ENCODE assay signal across 8 mouse cellular contexts in the genomic region with DNA sequence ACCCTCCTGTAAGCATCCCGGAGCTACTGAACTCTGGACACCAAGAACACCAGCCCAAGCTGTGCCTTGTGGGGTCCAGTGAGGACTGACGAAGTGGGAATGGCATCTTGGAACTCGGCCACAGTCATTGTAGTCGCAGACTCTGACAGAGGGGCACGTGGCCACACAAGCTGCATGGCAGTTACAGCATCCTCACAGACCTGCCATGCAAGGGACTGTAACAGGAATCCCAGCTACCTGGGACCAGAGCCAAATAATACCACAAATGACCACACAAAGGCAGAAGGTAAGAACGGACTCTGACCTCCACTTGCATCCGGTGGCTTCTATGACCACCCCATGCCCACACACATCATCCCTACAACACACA. TPM values are rescaled to one million over a fixed set of nuclear protein-coding genes. Genes with fewer than 3 reads are reported as not detected.
DNase-seq lines count a peak whose midpoint lies in the region; ATAC-seq and TF ChIP-seq lines count a peak whose summit lies in the region.
"Had no signal": no experiment of that assay in that cellular context is flagged by ENCODE, and none has a peak within 500 bp of the region (broad histone marks: within the 10 kb centered on the region; RNA-seq: fewer than 3 reads in every experiment).

No protein-coding gene starts in this region.

- H3K9ac ChIP-seq in kidney, embryonic 15.5 days = no peak overlapping the region
- no peak overlapping the region for H3K9ac ChIP-seq in CH12.LX (ENCODE audit: insufficient read depth, low read depth)
- no peak overlapping the region for H3K9ac ChIP-seq in lung, postnatal 0 days (replicated peaks; ENCODE audit: low read depth)

- no peaks in the 10 kb centered on the region for H3K9me3 ChIP-seq in kidney, embryonic 15.5 days (replicated peaks)
- no peaks in the 10 kb centered on the region for H3K9me3 ChIP-seq in CH12.LX (replicated peaks; ENCODE audit: low read length)
- H3K9me3 ChIP-seq in lung, postnatal 0 days (ENCODE audit: low read length) = no peaks in the 10 kb centered on the region

- no peak overlapping the region for H3K4me3 ChIP-seq in kidney, embryonic 15.5 days (replicated peaks)
- peak overlapping the region in 1 of 3 experiments; percentile 31 for H3K4me3 ChIP-seq in CH12.LX (replicated peaks in 1 of 3; ENCODE audit: low read depth in 2 of 3, low read length in 2 of 3, poor library complexity in 1 of 3)
- no peak overlapping the region for H3K4me3 ChIP-seq in lung, postnatal 0 days (ENCODE audit: low read depth, low read length)

- peaks cover 20% of the 10 kb centered on the region for H3K4me1 ChIP-seq in kidney, embryonic 15.5 days
- H3K4me1 ChIP-seq in CH12.LX (ENCODE audit: control insufficient read depth in 1 of 2, insufficient read depth in 2 of 2) = peaks cover 17 to 44% of the 10 kb centered on the region in 2 experiments
- peaks cover 9% of the 10 kb centered on the region; the same call in 1 of the 2 replicates for H3K4me1 ChIP-seq in lung, postnatal 0 days (ENCODE audit: insufficient read depth, low read depth, low read length)

- no peak for TF ChIP-seq EP300 in CH12.LX (IDR thresholded peaks at IDR 0.05; ENCODE audit: low read length)
- TF ChIP-seq EP300 in lung, postnatal 0 days (IDR thresholded peaks at IDR 0.05) = no peak

- H3K27ac ChIP-seq in kidney, embryonic 15.5 days = peak overlapping the region; percentile 43; the same call in 1 of the 2 replicates
- H3K27ac ChIP-seq in CH12.LX (ENCODE audit: insufficient read depth, low read depth) = peak overlapping the region; percentile 72
- peak overlapping the region; percentile 76 for H3K27ac ChIP-seq in lung, postnatal 0 days (ENCODE audit: low read length)

- in situ Hi-C loops in CH12.LX (cut with MboI; ENCODE audit: low pct_ligation_motif_present, low pct_unique_long_range_greater_than_20kb, low sequenced_read_pairs) = no loop called here

- DNase-seq in kidney, adult 18-20 months = no peak
- peak; percentile 31 for DNase-seq in CH12.LX (ENCODE audit: extremely low read depth)
- peak; percentile 86 for DNase-seq in brain, embryonic 14.5 days (ENCODE audit: low read depth)
- DNase-seq in lung, postnatal 0 days (ENCODE audit: low spot score) = peak; percentile 76
- no peak for DNase-seq in adrenal gland, adult (ENCODE audit: inconsistent age in 2 of 2, low spot score in 1 of 2)
- no peak for DNase-seq in cerebellum, adult 9-10 months

- no peak for TF ChIP-seq RAD21 in CH12.LX (IDR thresholded peaks at IDR 0.05; ENCODE audit: low read depth, low read length)

- dilution Hi-C loops in CH12.LX (cut with MboI; ENCODE audit: extremely low pct_ligation_motif_present, extremely low pct_unique_long_range_greater_than_20kb, low sequenced_read_pairs) = no loop called here

- no peaks in the 10 kb centered on the region for H3K36me3 ChIP-seq in kidney, embryonic 15.5 days
- H3K36me3 ChIP-seq in CH12.LX (replicated peaks in 1 of 2; ENCODE audit: control insufficient read depth in 1 of 2, insufficient read depth in 1 of 2, low read length in 1 of 2) = no peaks in the 10 kb centered on the region
- no peaks in the 10 kb centered on the region for H3K36me3 ChIP-seq in lung, postnatal 0 days (ENCODE audit: insufficient read depth, low read length)

- H3K79me2 ChIP-seq in CH12.LX (replicated peaks; ENCODE audit: control insufficient read depth, extremely low read depth, insufficient read depth, poor library complexity, severe bottlenecking) = no peaks in the 10 kb centered on the region

- no peak overlapping the region for H3K4me2 ChIP-seq in kidney, embryonic 15.5 days
- peak overlapping the region; percentile 73 for H3K4me2 ChIP-seq in CH12.LX (ENCODE audit: insufficient read depth, low read depth, poor library complexity, severe bottlenecking)
- peak overlapping the region; percentile 36; the same call in 1 of the 2 replicates for H3K4me2 ChIP-seq in lung, postnatal 0 days (replicated peaks; ENCODE audit: low read depth, low read length)

- WGBS in kidney, embryonic 15.5 days = 59% methylated on average over 7 of the region's 7 CpGs
- 31% methylated on average over 7 of the region's 7 CpGs for WGBS in lung, postnatal 0 days

- H3K27me3 ChIP-seq in kidney, embryonic 15.5 days = no peaks in the 10 kb centered on the region
- peaks cover 4% of the 10 kb centered on the region for H3K27me3 ChIP-seq in CH12.LX (replicated peaks)
- no peaks in the 10 kb centered on the region for H3K27me3 ChIP-seq in lung, postnatal 0 days (replicated peaks; ENCODE audit: insufficient read depth, low read length)

- ATAC-seq in kidney, embryonic 15.5 days (replicated peaks; ENCODE audit: low FRiP score) = no peak
- ATAC-seq in lung, postnatal 0 days = peak; percentile 59
- ATAC-seq: activated CD4-positive, CD25-positive, alpha-beta regulatory T cell, adult 4 months had no signal

- TF ChIP-seq CTCF in CH12.LX (conservative IDR thresholded peaks at IDR 0.05 in 1 of 2, IDR thresholded peaks at IDR 0.05 in 1 of 2; ENCODE audit: low read depth in 2 of 2, low read length in 2 of 2) = no peak
- no peak for TF ChIP-seq CTCF in brain, embryonic 14.5 days (IDR thresholded peaks at IDR 0.05; ENCODE audit: borderline replicate concordance, extremely low read depth, insufficient read depth, insufficient read length)
- no peak for TF ChIP-seq CTCF in lung, postnatal 0 days (IDR thresholded peaks at IDR 0.05)

- no peak for TF ChIP-seq POLR2A in CH12.LX (IDR thresholded peaks at IDR 0.05; ENCODE audit: low read depth, low read length)
- no peak for TF ChIP-seq POLR2A in brain, embryonic 14.5 days (IDR thresholded peaks at IDR 0.05; ENCODE audit: borderline replicate concordance, extremely low read depth, insufficient read depth, insufficient read length, poor library complexity, severe bottlenecking)

TF ChIP-seq in CH12.LX, 34 proteins besides CTCF, POLR2A, EP300 and RAD21:
- TF ChIP-seq JUN (IDR thresholded peaks at IDR 0.05; ENCODE audit: insufficient read depth, low read depth, low read length) = no peak
- no peak for TF ChIP-seq IRF4 (IDR thresholded peaks at IDR 0.05; ENCODE audit: low read depth, low read length)
- TF ChIP-seq POLR2AphosphoS2 (IDR thresholded peaks at IDR 0.05; ENCODE audit: low read depth, low read length) = no peak
- TF ChIP-seq RCOR1 (conservative IDR thresholded peaks at IDR 0.05; ENCODE audit: low read depth, low read length) = no peak
- no peak for TF ChIP-seq HCFC1 (IDR thresholded peaks at IDR 0.05; ENCODE audit: low read depth, low read length)
- no peak for TF ChIP-seq MYC (IDR thresholded peaks at IDR 0.05; ENCODE audit: low read depth, low read length)
- TF ChIP-seq MAZ (IDR thresholded peaks at IDR 0.05; ENCODE audit: low read depth, low read length) = no peak
- TF ChIP-seq GABPA (IDR thresholded peaks at IDR 0.05; ENCODE audit: insufficient replicate concordance, low read depth, low read length) = no peak
- no peak for TF ChIP-seq CHD2 (IDR thresholded peaks at IDR 0.05; ENCODE audit: low read length)
- TF ChIP-seq MAX (IDR thresholded peaks at IDR 0.05; ENCODE audit: low read length) = peak; percentile 44; the same call in 1 of the 2 replicates
- peak; percentile 42; the same call in 1 of the 2 replicates for TF ChIP-seq BHLHE40 (IDR thresholded peaks at IDR 0.05; ENCODE audit: low read depth, low read length)
- TF ChIP-seq USF1 (IDR thresholded peaks at IDR 0.05; ENCODE audit: low read depth, low read length) = peak; percentile 50
TF ChIP-seq in CH12.LX: peak in this region for 3.

RNA-seq across cellular contexts. Expression of gene Adgrg1, which starts 20.2 kb away (rescaled TPM):
- 41.7 and 44.8 TPM in 2 replicates for polyA plus RNA-seq in kidney, embryonic 15.5 days (2015; fragmentation: Nextera tagmentation; extraction: Ambion mirVana)
- total RNA-seq in CH12.LX (2012; rRNA removed) (0.34 and 0.42 TPM in 2 replicates), CH12.LX (2014; rRNA removed) (1.1 and 1.2 TPM in 2 replicates)
- 2.0 and 2.5 TPM in 2 replicates for polyA plus RNA-seq in CH12.LX (2012; ENCODE audit: insufficient read length, low read depth)
- 468 and 636 TPM in 2 replicates for polyA plus RNA-seq in brain, embryonic 14.5 days (2012; rRNA removed)
- 33.9 and 39.0 TPM in 2 replicates for polyA plus RNA-seq in lung, postnatal 0 days (2015; fragmentation: Nextera tagmentation; extraction: Ambion mirVana)

RNA-seq across cellular contexts. Expression of gene Adgrg5, which starts 30.9 kb away (rescaled TPM):
- 0.05 and 0.13 TPM in 2 replicates for polyA plus RNA-seq in kidney, embryonic 15.5 days (2015; fragmentation: Nextera tagmentation; extraction: Ambion mirVana)
- total RNA-seq in CH12.LX (2012; rRNA removed) (0.81 and 1.0 TPM in 2 replicates), CH12.LX (2014; rRNA removed) (5.2 and 6.9 TPM in 2 replicates)
- 9.2 and 10.0 TPM in 2 replicates for polyA plus RNA-seq in CH12.LX (2012; ENCODE audit: insufficient read length, low read depth)
- polyA plus RNA-seq in brain, embryonic 14.5 days (2012; rRNA removed) = 0.27 and 0.28 TPM in 2 replicates
- 0.19 and 0.31 TPM in 2 replicates for polyA plus RNA-seq in lung, postnatal 0 days (2015; fragmentation: Nextera tagmentation; extraction: Ambion mirVana)

RNA-seq across cellular contexts. Expression of gene Ccdc102a, which starts 36.5 kb away (rescaled TPM):
- 21.6 and 24.1 TPM in 2 replicates for polyA plus RNA-seq in kidney, embryonic 15.5 days (2015; fragmentation: Nextera tagmentation; extraction: Ambion mirVana)
- 5.8 and 5.9 TPM in 2 replicates for total RNA-seq in CH12.LX (2012; rRNA removed)
- total RNA-seq in CH12.LX (2014; rRNA removed) = 2.1 and 2.5 TPM in 2 replicates
- polyA plus RNA-seq in CH12.LX (2012; ENCODE audit: insufficient read length, low read depth) = 2.8 and 4.5 TPM in 2 replicates
- polyA plus RNA-seq in brain, embryonic 14.5 days (2012; rRNA removed) = 9.0 and 11.1 TPM in 2 replicates
- polyA plus RNA-seq in lung, postnatal 0 days (2015; fragmentation: Nextera tagmentation; extraction: Ambion mirVana) = 14.6 and 17.2 TPM in 2 replicates

Comparison
In these comparisons a context has a peak if more than half of its experiments do, and no peak if none do; other contexts are left out.
1. DNase-seq: peak in CH12.LX (single experiment), brain, embryonic 14.5 days (single experiment) and lung, postnatal 0 days (single experiment); none in kidney, adult 18-20 months (single experiment), adrenal gland, adult (0 of 2) and cerebellum, adult 9-10 months (single experiment).
2. RNA of gene Adgrg1, which starts 20.2 kb away (polyA plus RNA-seq): 468 to 636 TPM in brain, embryonic 14.5 days, 41.7 to 44.8 TPM in kidney, embryonic 15.5 days and 33.9 to 39.0 TPM in lung, postnatal 0 days; 2.0 to 2.5 TPM in CH12.LX; every median in the first group is over 10 times any median in the second.
3. Peak in every context shown above with its lines, with median percentiles within 50 percentile points of each other: H3K27ac ChIP-seq.